Mouse (Mus musculus): Measurements from ENCODE around the gene Dgkd.

The Dgkd gene

GRCm38 (mm10) chr1:87947681-87948091, 94.6 kb downstream of the Dgkd start:
- no peak for DNase-seq

GRCm38 (mm10) chr1:87951641-87952040, 98.6 kb downstream of the Dgkd start:
- no peak for DNase-seq

- DNase-seq: no peak
Measured at GRCm38 (mm10) chr1:87953073-87953472, 100.0 kb downstream of the Dgkd start.

- no peak for DNase-seq
Measured at GRCm38 (mm10) chr1:87958931-87959330, 105.8 kb downstream of the Dgkd start.

- DNase-seq: no peak
Measured at GRCm38 (mm10) chr1:87959532-87959931, 106.4 kb downstream of the Dgkd start.

GRCm38 (mm10) chr1:87959998-87960431, 106.9 kb downstream of the Dgkd start:
- DNase-seq: no peak

- no peak for DNase-seq
Measured at GRCm38 (mm10) chr1:87960752-87961151, 107.7 kb downstream of the Dgkd start.

GRCm38 (mm10) chr1:87961459-87962167, 108.5 kb downstream of the Dgkd start:
- no peak for DNase-seq

- DNase-seq: no peak
Measured at GRCm38 (mm10) chr1:87970381-87970780, 117.3 kb downstream of the Dgkd start.

GRCm38 (mm10) chr1:87982291-87982690, 129.2 kb downstream of the Dgkd start:
- DNase-seq: no peak

GRCm38 (mm10) chr1:87992716-87993115, 139.6 kb downstream of the Dgkd start:
- no peak for DNase-seq
